Mouse (Mus musculus) embryonic stem cell, embryonic (primary cell): ENCODE measurements around the gene Ass1.

Experiments
- CTCF ChIA-PET, 4 experiments: fragments of 300-600 bp in 2 of 4; fragments of 350-600 bp in 2 of 4; sonication (Branson Sonifier 250); formaldehyde crosslinking; loops; one replicate each; lab custom pipeline; 2022; ENCODE audit warnings: inconsistent platforms in 2 of 4; lab: Charles Lee
- POLR2A ChIA-PET, 4 experiments: fragments of 300-600 bp in 2 of 4; fragments of 350-600 bp in 2 of 4; sonication (Branson Sonifier 250); formaldehyde crosslinking; loops; one replicate each; lab custom pipeline; 2022; ENCODE audit warnings: antibody characterized with exemption in 4 of 4, inconsistent platforms in 1 of 4; lab: Charles Lee

The Ass1 gene

GRCm38 (mm10) chr2:31469931-31470682 is at the start of gene Ass1:
Gene Ass1 (plus strand): TSS chr2:31470207.
- ChIA-PET CTCF (interaction anchor here (0.6 to 4.3 kb wide), 14 partner anchors 10 to 202 kb away, joined by 3 to 29 read pairs (median 4); no protein-coding TSS in a partner anchor), POLR2A (interaction anchor here (0.6 to 13.8 kb wide), 48 partner anchors 8 to 663 kb away, joined by 3 to 294 read pairs (median 5); partner anchors contain the start of genes Abl1 (in 2 of the 4), Fubp3 (in 1 of the 4), Ntmt1 (in 1 of the 4) and Tor1b (in 1 of the 4))

GRCm38 (mm10) chr2:31420914-31421313 is 49.1 kb upstream of the Ass1 start:
- CTCF ChIA-PET = interaction anchor here in 2 of 4 experiments (0.7 to 2.5 kb wide), 8 partner anchors 13 to 530 kb away, joined by 3 to 7 read pairs (median 4); no protein-coding TSS in a partner anchor

GRCm38 (mm10) chr2:31422576-31422975 is 47.4 kb upstream of the Ass1 start:
- ChIA-PET POLR2A (interaction anchor here in 3 of 4 experiments (0.7 to 2.8 kb wide), 10 partner anchors 11 to 123 kb away, joined by 3 to 14 read pairs (median 3); partner anchors contain the start of gene Ass1 (in 1 of the 3)), CTCF (interaction anchor here in 3 of 4 experiments (0.5 to 2.5 kb wide), 7 partner anchors 11 to 265 kb away, joined by 3 to 7 read pairs (median 4); partner anchors contain the start of gene Abl1 (in 1 of the 3))

More at GRCm38 (mm10) chr2:31420914-31421313, 49.1 kb upstream of the Ass1 start:
- POLR2A ChIA-PET = interaction anchor here in 2 of 4 experiments (0.5 to 2.8 kb wide), 8 partner anchors 14 to 267 kb away, joined by 3 to 14 read pairs (median 3); partner anchors contain the start of genes Abl1 (in 1 of the 2) and Ass1 (in 1 of the 2)

GRCm38 (mm10) chr2:31431477-31431876 is 38.5 kb upstream of the Ass1 start:
- CTCF ChIA-PET = no interaction called here
- POLR2A ChIA-PET = interaction anchor here in 2 of 4 experiments (1.4 to 2.4 kb wide), 2 partner anchors 13 to 22 kb away, joined by 4 to 6 read pairs; no protein-coding TSS in a partner anchor

- ChIA-PET CTCF (interaction anchor here (1.0 to 3.2 kb wide), 16 partner anchors 12 to 157 kb away, joined by 3 to 50 read pairs (median 8); partner anchors contain the start of gene Ass1 (in 1 of the 4)), POLR2A (interaction anchor here in 3 of 4 experiments (0.7 to 9.3 kb wide), 9 partner anchors 12 to 685 kb away, joined by 3 to 80 read pairs (median 9); partner anchors contain the start of gene Ass1 (in 1 of the 3))
Measured at GRCm38 (mm10) chr2:31434746-31435145, 35.3 kb upstream of the Ass1 start.

GRCm38 (mm10) chr2:31435567-31435966 is 34.4 kb upstream of the Ass1 start:
- CTCF ChIA-PET = interaction anchor here (0.5 to 3.2 kb wide), 61 partner anchors 8 to 398 kb away, joined by 3 to 50 read pairs (median 4); partner anchors contain the start of gene Ass1 (in 2 of the 4)
- POLR2A ChIA-PET = interaction anchor here (0.5 to 9.3 kb wide), 19 partner anchors 11 to 302 kb away, joined by 3 to 80 read pairs (median 6); partner anchors contain the start of gene Ass1 (in 1 of the 4)

GRCm38 (mm10) chr2:31437480-31438245 is 32.3 kb upstream of the Ass1 start:
- POLR2A ChIA-PET = interaction anchor here in 3 of 4 experiments (0.8 to 9.3 kb wide), 13 partner anchors 9 to 35 kb away, joined by 3 to 80 read pairs (median 6); partner anchors contain the start of gene Ass1 (in 1 of the 3)
- CTCF ChIA-PET = interaction anchor here (0.5 to 3.2 kb wide), 10 partner anchors 20 to 991 kb away, joined by 3 to 50 read pairs (median 3); no protein-coding TSS in a partner anchor

- CTCF ChIA-PET = interaction anchor here in 2 of 4 experiments (0.5 to 1.8 kb wide), 3 partner anchors 20 to 288 kb away, joined by 3 to 5 read pairs (median 4); partner anchors contain the start of gene Gpr107 (in 1 of the 2)
Measured at GRCm38 (mm10) chr2:31439576-31439975, 30.4 kb upstream of the Ass1 start.

GRCm38 (mm10) chr2:31442480-31443160 is 27.4 kb upstream of the Ass1 start:
- CTCF ChIA-PET = interaction anchor here in 3 of 4 experiments (0.8 to 1.9 kb wide), 7 partner anchors 11 to 143 kb away, joined by 3 to 5 read pairs (median 4); no protein-coding TSS in a partner anchor
- POLR2A ChIA-PET = interaction anchor here in 3 of 4 experiments (1.1 to 9.3 kb wide), 7 partner anchors 10 to 30 kb away, joined by 3 to 80 read pairs (median 4); no protein-coding TSS in a partner anchor

More at GRCm38 (mm10) chr2:31439576-31439975, 30.4 kb upstream of the Ass1 start:
- POLR2A ChIA-PET = interaction anchor here in 3 of 4 experiments (0.7 to 9.3 kb wide), 9 partner anchors 13 to 45 kb away, joined by 3 to 80 read pairs (median 5); no protein-coding TSS in a partner anchor

GRCm38 (mm10) chr2:31446036-31446435 is 24.0 kb upstream of the Ass1 start:
- CTCF ChIA-PET = interaction anchor here in 2 of 4 experiments (0.5 to 1.1 kb wide), 3 partner anchors 10 to 468 kb away, joined by 3 to 9 read pairs (median 7); no protein-coding TSS in a partner anchor
- POLR2A ChIA-PET = interaction anchor here in 3 of 4 experiments (0.7 to 3.0 kb wide), 7 partner anchors 10 to 28 kb away, joined by 3 to 13 read pairs (median 3); partner anchors contain the start of gene Ass1 (in 1 of the 3)

GRCm38 (mm10) chr2:31446456-31446855 is 23.6 kb upstream of the Ass1 start:
- ChIA-PET CTCF (interaction anchor here in 3 of 4 experiments (0.5 to 1.1 kb wide), 4 partner anchors 11 to 468 kb away, joined by 3 to 9 read pairs (median 6); no protein-coding TSS in a partner anchor), POLR2A (interaction anchor here in 3 of 4 experiments (1.2 to 3.0 kb wide), 6 partner anchors 10 to 28 kb away, joined by 3 to 13 read pairs (median 4); partner anchors contain the start of gene Ass1 (in 1 of the 3))

- POLR2A ChIA-PET = interaction anchor here in 1 of 4 experiments (0.6 to 3.0 kb wide), 2 partner anchors 11 to 1923 kb away, joined by 3 to 13 read pairs; no protein-coding TSS in a partner anchor
- CTCF ChIA-PET = interaction anchor here in 1 of 4 experiments (1.1 kb wide), 1 partner anchor 12 kb away, joined by 3 read pairs; no protein-coding TSS in a partner anchor
Measured at GRCm38 (mm10) chr2:31447536-31447935, 22.5 kb upstream of the Ass1 start.

GRCm38 (mm10) chr2:31448756-31449440 is 21.1 kb upstream of the Ass1 start:
- CTCF ChIA-PET = interaction anchor here in 1 of 4 experiments (0.5 to 0.8 kb wide), 2 partner anchors 11 to 460 kb away, joined by 3 read pairs; no protein-coding TSS in a partner anchor
- POLR2A ChIA-PET = interaction anchor here in 3 of 4 experiments (0.6 to 3.0 kb wide), 4 partner anchors 10 to 289 kb away, joined by 3 to 21 read pairs (median 4); no protein-coding TSS in a partner anchor

- ChIA-PET POLR2A (interaction anchor here in 3 of 4 experiments (0.6 to 3.0 kb wide), 4 partner anchors 9 to 289 kb away, joined by 3 to 21 read pairs (median 4); no protein-coding TSS in a partner anchor), CTCF (interaction anchor here in 1 of 4 experiments (0.8 kb wide), 1 partner anchor 10 kb away, joined by 3 read pairs; no protein-coding TSS in a partner anchor)
Measured at GRCm38 (mm10) chr2:31449441-31449815, 20.6 kb upstream of the Ass1 start.

GRCm38 (mm10) chr2:31449902-31450301 is 20.1 kb upstream of the Ass1 start:
- POLR2A ChIA-PET = interaction anchor here in 2 of 4 experiments (0.8 to 3.0 kb wide), 4 partner anchors 9 to 285 kb away, joined by 3 to 21 read pairs (median 3); no protein-coding TSS in a partner anchor

More at GRCm38 (mm10) chr2:31449902-31450301, 20.1 kb upstream of the Ass1 start:
- CTCF ChIA-PET = no interaction called here
